Mouse (Mus musculus) brain, embryonic 14.5 days (tissue): ENCODE results near the gene Vcan. TPM values are rescaled to one million over a fixed set of nuclear protein-coding genes. Genes with fewer than 3 reads are reported as not detected.

ENCODE experiments used
- DNase-seq: peaks from one replicate; pipeline ENCODE4 v3.0.0-alpha.2; 2011; ENCODE audit warnings: low read depth
- CTCF ChIP-seq: fragments of 200-500 bp; IDR thresholded peaks from 2 replicates; pipeline ENCODE4 v1.5.1; 2012; ENCODE audit warnings: inconsistent platforms, mild to moderate bottlenecking, moderate library complexity, borderline replicate concordance; ENCODE audit not compliant: insufficient read depth, insufficient read length; ENCODE audit errors: extremely low read depth
- POLR2A ChIP-seq: fragments of 200-500 bp; IDR thresholded peaks from 2 replicates; pipeline ENCODE4 v1.6.1; 2012; ENCODE audit warnings: mild to moderate bottlenecking, inconsistent platforms, borderline replicate concordance; ENCODE audit not compliant: poor library complexity, insufficient read depth, insufficient read length, severe bottlenecking; ENCODE audit errors: extremely low read depth
- polyA plus RNA-seq: library from polyadenylated mRNA; depleted of rRNA; stranded (reverse); fragments of >200 nt; gene quantifications from 2 replicates; pipeline ENCODE4 v1.2.3, GENCODE M21; 2012; rRNA removed

Gene Vcan
- polyA plus RNA-seq, 1 experiment = 58.0 TPM

DNA sequence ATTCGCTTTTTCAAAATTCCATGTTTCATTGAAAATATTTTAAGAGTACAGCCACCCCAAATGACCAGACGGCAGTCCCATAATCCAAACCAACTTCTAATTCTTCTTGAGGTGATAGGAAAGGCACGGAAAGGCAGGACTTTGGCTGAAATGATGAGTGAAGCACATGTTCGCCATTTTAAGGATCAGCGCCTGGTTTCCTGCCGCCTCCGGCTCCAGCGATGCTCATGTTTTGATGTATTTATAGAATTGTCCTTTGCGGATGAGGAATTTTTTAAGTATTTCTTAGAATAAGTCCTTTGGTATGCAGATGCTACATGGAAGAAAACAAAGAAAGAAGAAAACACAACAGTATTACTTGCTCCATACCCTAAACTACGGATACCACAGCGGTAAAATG lies 85.3 kb downstream of the Vcan start:
- no peak for TF ChIP-seq POLR2A
- TF ChIP-seq CTCF = no peak
- DNase-seq = no peak

- DNase-seq = no peak
- no peak for TF ChIP-seq POLR2A
- TF ChIP-seq CTCF = no peak
Measured at GRCm38 (mm10) chr13:89653279-89653678, 89.0 kb downstream of the Vcan start.

DNA sequence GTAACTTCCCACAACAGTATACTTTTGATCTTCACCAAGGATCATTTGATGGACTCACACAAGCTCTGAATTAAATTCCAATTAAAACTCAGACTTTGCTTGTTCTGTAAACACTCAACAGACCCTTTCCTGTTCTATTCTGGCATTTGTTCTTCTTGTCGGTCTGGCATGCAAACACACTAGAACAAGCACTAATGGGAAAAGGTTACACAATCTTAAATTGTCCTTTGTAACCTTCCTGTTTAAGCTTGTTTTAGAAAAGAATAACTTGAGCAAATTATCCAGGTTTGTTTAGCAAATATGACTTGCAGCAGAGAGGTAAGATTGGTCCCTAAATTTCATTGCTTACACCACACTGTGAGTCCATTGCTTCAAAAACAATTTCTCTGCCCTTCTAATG lies 89.5 kb downstream of the Vcan start:
- TF ChIP-seq CTCF = no peak
- TF ChIP-seq POLR2A = no peak
- no peak for DNase-seq

DNA sequence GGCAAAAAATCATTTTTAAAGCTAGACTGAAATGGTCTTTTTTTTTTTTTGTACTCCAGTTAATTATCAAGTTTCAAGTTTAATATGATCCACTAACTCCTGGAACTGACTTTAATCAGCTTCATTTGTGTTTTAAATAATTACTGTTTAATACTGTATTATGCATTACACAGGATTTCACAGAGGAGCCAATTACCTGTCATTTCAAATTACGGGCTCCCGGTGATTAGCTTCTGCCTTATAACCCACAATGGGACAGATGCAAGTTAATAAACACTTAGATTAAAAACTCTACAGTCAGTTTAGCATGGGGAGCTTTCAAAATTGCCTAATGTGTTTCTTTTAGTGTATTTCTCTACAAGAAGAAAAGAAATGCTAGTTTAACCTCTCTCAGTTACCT lies 96.7 kb downstream of the Vcan start:
- DNase-seq = peak; percentile 51
- TF ChIP-seq CTCF (no peak), POLR2A (no peak)

DNA sequence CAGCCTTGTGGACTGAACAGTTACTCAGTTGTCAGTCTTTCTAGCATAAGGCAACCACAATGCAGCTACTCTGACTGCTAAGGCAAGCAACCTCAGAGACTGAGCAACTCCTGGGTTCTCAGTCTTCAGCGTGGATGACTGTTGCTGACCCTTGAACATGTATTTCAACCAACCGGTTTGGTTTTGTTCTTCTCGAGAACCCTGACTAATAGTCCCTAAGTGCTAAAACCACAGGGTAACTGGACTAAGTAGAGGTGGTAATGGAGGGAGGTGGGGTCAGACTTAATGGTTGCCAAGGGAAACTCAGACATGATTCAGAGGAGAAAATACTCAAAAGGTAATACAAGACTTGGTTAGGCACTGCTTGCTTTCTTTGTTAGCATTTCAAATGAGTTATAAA lies 105.3 kb downstream of the Vcan start:
- DNase-seq = no peak
- TF ChIP-seq CTCF = no peak
- TF ChIP-seq POLR2A = no peak

DNA sequence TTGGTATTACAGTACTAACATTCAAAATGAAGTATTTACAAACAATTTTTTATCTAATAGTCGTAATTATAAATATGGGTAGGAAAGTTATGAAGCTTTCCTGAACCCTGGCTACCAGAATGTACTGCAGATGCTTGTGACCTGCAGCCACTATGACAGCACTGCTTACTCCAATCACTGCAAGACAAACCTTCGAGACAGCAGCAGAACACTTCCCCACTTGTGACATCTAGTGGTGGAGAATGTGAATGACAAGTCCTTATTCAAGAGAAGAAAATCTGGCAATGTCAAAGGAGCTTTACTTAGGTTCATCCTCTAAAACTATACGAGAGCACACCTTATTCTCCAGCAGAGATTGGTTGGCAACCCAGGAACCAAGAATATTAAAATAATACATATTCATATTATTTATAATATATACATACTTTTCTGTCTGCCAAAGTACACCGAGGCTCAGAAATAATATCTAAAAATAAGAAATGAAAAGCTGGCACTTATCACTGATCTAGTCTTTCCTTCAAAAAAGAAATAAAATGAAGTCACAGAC lies 108.1 kb downstream of the Vcan start:
- DNase-seq = peak; percentile 86
- no peak for TF ChIP-seq POLR2A
- TF ChIP-seq CTCF = peak; percentile 72; the same call in 1 of the 2 replicates

DNA sequence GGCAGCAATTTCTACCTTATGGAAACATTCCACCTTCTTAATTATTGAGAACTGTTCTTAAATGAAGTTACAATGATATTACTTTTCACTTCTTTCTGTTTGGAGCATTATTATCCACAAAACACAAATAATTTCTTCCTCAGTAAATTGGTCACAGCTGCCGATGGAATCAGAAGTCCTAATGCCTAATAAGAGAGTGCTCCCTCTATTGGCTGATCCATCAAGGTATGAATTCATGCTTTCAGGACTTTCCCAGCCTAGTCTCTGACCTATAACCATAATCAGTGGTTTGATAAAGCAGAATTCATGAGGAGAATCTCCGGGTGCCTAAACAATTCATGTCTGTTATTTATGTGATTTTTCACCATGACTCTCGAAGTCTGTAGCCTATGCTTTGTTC lies 123.2 kb downstream of the Vcan start:
- no peak for DNase-seq
- no peak for TF ChIP-seq POLR2A
- TF ChIP-seq CTCF = no peak

GRCm38 (mm10) chr13:89607399-89607798 lies 134.9 kb downstream of the Vcan start:
- TF ChIP-seq POLR2A (no peak), CTCF (no peak)
- DNase-seq = peak; percentile 84

Other genes starting within 250 kb of the Vcan start
- 0.33 and 0.57 TPM in 2 replicates for gene Hapln1, start 202.7 kb downstream of the Vcan start, polyA plus RNA-seq